Mouse (Mus musculus) adrenal gland, postnatal 10 days (tissue): ENCODE measurements around the gene Serinc2. TPM values are rescaled to one million over a fixed set of nuclear protein-coding genes. Genes with fewer than 3 reads are reported as not detected.
"Not testable (repeated sequence)": the region's sequence is repeated elsewhere in the genome, so short reads cannot be mapped to it uniquely, and the experiment has no call there.

Experiments
- DNase-seq: peaks from one replicate; pipeline ENCODE4 v3.0.0; 2021; ENCODE audit warnings: mixed read lengths
- total RNA-seq, 2 experiments: library from RNA; stranded (reverse); gene quantifications; 2 replicates each; pipeline ENCODE4 v1.2.3; 2021

The Serinc2 gene
- total RNA-seq, 2 experiments from 2014 or later: 2.9 to 5.1 TPM

DNA sequence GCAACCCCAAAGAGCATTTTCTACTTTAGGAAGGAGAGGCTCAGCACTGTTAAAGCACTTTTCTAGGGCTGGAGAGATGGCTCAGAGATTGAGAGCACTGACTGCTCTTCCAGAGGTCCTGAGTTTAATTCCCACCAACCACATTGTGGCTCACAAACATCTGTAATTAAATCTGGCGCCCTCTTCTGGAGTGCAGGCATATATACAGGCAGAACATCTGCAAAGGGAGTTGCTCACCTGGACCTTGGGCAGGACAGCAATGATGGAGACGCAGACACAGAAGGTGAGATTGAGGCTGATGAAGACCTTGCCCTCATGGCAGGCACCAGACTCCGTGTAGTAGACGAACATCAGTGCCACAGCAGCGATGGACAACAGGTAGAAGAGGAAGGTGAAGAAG, 18.6 kb downstream of the Serinc2 start:
- no peak for DNase-seq

DNA sequence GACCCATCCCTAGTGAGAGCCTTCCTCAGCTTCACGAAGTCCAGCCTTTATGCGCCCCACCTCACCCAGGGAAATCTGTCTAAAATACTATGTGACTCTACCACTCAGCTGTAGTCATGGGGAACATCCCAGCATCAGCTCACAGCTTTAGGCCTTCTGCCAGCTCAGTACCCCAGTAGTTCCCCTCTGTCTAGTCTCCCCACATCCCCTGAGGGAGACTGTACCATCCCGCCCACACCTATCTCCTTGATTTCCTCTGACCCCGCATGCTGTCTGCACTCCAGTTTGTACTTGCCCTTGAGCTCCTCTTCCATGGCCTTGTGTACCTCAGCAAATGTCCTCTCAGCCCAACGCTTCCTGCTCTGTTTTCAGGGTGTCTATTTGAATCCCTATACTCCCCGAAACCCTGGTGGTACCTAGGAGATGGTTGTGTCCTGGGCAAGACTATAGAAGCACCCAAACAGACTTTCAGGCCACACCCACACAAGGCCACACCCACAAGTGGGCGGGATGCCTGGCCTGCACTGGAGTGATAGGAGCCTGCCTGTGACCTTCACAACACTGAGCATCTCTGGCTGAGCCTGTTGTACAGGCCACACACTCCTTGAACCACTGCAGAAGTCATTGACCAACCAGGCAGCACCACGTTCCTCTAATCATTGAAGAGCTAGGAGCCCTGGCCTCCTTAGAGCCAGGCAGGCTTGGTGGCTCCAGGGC, 26.4 kb downstream of the Serinc2 start:
- DNase-seq: peak; percentile 78

DNA sequence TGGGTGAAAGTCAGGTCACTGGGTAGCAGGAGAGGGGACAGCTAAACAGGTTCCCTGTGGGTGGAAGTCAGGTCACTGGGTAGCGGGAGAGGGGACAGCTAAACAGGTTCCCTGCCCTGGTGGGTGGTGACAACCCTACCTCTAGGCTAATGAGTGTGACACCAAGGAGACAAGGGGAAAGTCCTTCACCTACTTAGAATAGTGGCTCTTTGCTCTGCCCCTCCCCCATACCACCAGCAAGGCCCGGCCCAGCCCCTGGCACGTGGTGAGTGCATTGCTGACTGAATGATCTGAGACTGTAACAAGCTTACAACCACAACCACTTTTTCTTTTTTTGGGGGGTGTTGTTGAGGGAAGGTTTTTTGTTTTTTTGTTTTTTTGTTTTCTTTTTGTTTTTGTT, 27.2 kb downstream of the Serinc2 start:
- DNase-seq: peak; percentile 24

DNA sequence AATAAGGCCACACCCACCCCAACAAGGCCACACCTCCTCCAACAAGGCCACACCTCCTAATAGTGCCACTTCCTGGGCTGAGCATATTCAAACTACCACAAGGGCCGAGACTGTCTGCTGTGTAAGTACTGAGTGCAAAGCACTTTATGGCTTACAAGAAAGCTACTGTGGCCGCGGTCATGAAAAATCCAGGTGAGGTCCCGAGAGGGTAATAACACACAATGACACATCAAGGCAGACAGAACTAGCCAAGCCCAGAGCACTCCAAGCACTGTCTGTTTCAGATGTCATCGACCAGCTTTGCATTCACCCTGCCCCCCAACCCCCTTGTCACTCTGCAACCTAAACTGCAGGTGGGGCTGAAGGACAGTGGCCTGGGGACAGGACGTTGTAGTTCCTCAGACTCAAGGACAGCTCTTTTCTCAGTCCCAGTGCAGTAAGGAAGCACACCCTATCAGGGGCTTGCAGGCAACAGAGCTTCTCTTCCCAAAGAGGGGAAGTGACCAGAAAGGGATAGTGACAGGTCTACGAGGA, 27.8 kb downstream of the Serinc2 start:
- DNase-seq: no peak

- no peak for DNase-seq
Observed at GRCm38 (mm10) chr4:130248636-130249035, 30.4 kb downstream of the Serinc2 start.

GRCm38 (mm10) chr4:130246132-130246531, 32.9 kb downstream of the Serinc2 start:
- DNase-seq: peak; percentile 86

- no peak for DNase-seq
Observed at GRCm38 (mm10) chr4:130244749-130245148, 34.3 kb downstream of the Serinc2 start.

GRCm38 (mm10) chr4:130243621-130244020, 35.4 kb downstream of the Serinc2 start:
- DNase-seq: not testable (repeated sequence)

DNA sequence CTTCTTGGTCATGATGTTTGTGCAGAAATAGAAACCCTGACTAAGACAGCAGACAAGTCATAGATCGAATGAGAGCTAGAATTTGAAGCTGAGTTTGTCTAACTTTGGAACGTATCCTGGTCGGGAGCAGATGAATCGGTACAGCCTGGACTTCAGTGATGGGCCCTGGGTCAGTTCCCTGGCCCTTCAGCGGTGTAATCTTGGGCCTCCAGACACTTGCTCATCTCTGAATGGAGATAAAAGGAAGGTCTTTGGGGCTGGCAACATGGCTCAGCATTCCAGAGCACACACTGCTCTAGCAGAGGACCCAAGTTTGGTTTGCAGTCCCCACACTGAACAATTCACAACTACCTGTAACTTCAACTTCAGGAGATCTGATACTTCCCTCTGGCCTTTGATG, 36.0 kb downstream of the Serinc2 start:
- DNase-seq: no peak

- DNase-seq: no peak
Observed at GRCm38 (mm10) chr4:130240695-130241094, 38.3 kb downstream of the Serinc2 start.

GRCm38 (mm10) chr4:130237607-130238006, 41.4 kb downstream of the Serinc2 start:
- no peak for DNase-seq

DNA sequence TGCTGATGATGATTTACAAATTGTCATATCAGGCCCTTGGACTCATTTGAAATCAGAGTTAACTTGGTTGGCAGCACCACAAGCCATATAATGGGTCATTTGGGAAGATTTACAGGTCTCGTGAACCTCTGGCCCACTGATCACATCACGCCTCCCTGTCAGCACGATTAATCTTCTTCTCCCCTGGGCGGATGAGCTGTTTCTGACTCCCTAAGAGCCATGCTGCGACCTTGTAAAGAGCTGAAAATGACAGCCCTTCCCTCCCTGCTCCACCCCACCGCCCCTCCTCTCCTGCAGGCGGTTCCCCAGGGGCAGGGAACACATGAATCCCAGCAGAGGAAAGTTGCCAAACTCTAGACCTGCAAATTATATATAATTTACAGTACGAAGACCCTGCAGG, 42.6 kb downstream of the Serinc2 start:
- peak; percentile 62 for DNase-seq

- no peak for DNase-seq
Observed at GRCm38 (mm10) chr4:130224071-130224470, 54.9 kb downstream of the Serinc2 start.

DNA sequence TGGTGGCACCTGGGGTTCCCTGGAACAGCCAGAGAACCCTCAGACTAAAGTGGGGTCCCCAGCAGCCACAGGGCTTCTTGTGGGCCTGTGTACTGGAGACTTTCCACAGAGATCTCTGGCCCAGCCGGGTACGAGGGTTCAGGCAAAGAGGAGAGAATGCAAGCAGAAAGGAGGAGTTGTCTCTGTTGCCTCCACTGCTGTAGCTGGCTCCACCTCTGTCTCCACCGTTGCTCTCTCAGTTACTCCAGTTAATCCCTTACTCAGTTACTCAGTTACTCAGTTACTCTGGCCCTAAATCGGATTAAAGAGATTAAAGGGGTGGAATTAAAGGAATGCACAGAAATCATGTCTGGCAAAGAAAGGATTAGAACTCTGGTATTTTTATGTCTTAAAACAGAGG, 56.8 kb downstream of the Serinc2 start, which contains the start of gene Gm853:
Gm853 (minus strand) TSS at position 223 of the 400 bp plus-strand sequence.
- DNase-seq: no peak

DNA sequence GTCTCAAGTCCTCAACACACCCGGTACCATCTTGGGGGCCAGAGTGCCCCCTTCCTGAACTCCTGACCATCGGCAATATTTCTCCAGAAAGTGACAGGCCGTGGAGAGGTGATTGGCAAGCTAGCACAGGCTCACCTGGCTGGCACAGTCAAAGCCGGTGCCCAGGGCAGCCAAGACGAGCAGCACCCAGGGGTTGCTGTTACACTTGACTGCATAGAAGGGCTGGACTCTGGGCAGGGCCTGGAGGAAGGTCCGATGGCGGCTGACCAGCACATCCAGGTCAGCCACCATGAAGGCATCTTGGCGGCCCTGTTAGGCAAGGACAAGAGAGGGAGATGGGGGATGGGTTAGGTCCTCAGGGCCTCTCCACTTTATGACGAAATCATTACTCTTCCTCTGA, 58.8 kb downstream of the Serinc2 start:
- DNase-seq: no peak

GRCm38 (mm10) chr4:130215392-130215791, 63.6 kb downstream of the Serinc2 start:
- no peak for DNase-seq

- DNase-seq: no peak
Observed at GRCm38 (mm10) chr4:130213857-130214256, 65.1 kb downstream of the Serinc2 start.

DNA sequence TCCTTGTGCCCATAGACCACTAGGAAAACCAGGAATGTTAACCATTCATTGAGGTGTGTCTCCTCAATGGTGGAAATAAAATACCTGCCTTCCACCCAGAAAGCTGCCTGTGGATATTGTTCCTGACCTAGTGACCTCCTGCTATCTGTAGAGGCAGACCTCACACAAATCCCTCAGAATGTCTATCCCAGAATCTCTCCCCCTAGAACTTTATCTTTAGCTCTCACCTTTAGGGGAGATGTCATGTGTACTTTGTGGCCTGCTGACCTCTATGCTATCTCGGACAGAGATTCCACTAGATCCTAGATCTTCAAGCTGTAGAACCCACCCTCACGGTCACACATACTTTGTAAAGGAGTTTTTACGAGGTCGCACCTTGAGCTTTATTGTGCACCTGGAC, 65.8 kb downstream of the Serinc2 start:
- no peak for DNase-seq

- DNase-seq: no peak
Observed at GRCm38 (mm10) chr4:130212421-130212820, 66.6 kb downstream of the Serinc2 start.

DNA sequence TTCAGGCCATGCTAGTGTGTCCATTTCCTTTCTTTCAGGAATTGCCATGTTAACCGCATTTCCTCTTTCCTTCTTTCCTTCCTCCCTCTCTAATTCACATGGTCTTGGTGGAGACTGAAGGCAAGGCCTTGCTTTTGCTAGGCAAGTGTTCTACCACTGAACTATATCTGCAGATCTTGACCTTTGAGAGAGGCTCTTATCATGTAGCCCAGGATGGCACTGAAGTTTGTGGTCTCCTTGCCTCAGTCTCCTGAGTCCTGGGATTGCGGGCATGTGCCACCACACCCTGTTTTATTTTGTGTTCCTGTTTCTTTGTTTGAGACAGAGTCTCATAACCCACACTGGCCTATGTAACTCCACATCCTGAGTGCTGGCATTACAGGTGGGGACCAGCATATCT, 67.1 kb downstream of the Serinc2 start:
- no peak for DNase-seq
